Mouse (Mus musculus): ENCODE results near the gene Fndc10.
"Not testable (repeated sequence)": the region's sequence is repeated elsewhere in the genome, so short reads cannot be mapped to it uniquely, and the experiment has no call there.

The Fndc10 gene

DNA sequence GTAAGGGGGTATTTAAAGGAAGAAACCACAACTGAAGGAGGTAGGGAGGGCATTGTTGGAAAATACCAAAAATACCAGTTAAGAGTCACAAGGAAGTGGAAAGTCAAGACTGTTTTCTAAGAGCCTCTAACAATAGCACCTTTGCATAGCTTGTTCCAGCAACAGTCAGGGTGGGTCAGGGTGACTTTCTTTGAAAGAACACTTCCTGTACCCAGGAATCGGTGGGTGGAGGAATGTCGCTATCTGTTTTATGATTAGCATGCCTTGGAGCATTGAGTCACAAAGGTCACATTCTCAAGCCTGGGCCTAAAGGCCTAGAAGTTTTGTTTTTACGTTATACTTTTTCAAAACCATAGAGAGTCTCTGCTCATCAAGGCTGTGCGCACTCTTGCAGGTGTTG, 6.4 kb upstream of the Fndc10 start:
- DNase-seq = not testable (repeated sequence)

GRCm38 (mm10) chr4:155690571-155691375, 3.4 kb upstream of the Fndc10 start:
- no peak for DNase-seq

- DNase-seq = no peak
Measured at GRCm38 (mm10) chr4:155692421-155692820, 1.7 kb upstream of the Fndc10 start.

- peak; percentile 36 to 43 for DNase-seq
Measured at GRCm38 (mm10) chr4:155694482-155695401, 600 bp downstream of the Fndc10 start.

- no peak for DNase-seq
Measured at GRCm38 (mm10) chr4:155695531-155696062, 1.5 kb downstream of the Fndc10 start.

DNA sequence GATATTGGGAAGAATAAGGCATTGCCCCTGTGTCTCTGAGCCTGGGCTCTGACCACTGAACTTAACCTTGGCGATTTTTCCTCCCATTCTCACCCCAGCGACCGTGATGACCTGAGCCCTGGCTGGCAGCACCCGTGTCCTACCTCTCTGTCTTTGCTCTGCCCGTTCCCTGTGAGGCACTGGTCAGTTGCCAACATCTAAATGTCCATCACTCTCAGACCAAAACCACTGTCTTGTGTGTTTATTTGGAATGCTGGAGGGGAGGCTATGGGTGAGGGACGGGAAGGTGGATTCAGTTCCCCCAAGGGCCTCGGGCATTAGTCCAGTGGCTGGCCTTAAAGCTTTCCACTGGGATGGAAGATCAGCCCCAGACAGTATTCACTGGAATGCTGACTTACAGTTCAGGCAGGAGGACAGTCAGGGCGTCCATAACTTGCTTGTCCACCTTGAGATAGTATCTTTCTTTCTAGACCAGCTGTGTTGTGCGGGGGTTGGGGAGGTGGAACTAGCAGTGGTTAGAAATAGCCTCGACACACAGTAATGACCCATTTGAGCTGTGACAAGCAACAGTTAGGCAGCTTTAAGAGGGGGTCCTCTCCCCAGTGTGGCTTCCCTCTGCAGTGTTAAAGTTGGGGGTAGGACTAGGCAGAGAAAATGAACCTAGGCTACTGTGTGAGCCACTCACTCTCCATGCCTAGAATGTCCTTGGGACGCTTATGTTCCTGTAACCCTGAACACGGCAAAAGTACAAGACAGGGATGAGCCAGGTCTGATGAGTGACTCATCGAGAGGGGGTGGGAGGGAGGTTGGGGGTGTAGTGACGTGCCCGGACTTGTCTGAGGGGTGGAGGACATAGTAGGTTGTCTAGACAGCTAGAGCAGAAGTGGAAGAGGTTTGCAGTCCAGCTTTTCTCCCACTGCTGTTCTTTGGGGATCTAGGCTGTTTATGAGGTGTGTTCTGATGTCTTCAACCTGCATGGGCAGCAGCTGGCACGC, 2.4 kb downstream of the Fndc10 start:
- no peak for DNase-seq

GRCm38 (mm10) chr4:155700425-155700824, 6.3 kb downstream of the Fndc10 start:
- DNase-seq = no peak

GRCm38 (mm10) chr4:155703425-155703929, 9.3 kb downstream of the Fndc10 start:
- DNase-seq = no peak

GRCm38 (mm10) chr4:155704721-155705591, 10.8 kb downstream of the Fndc10 start, which contains the start of gene Ssu72:
Gene Ssu72 (plus strand): TSS chr4:155704800.
- DNase-seq = peak; percentile 93 to 94

- DNase-seq = no peak
Measured at GRCm38 (mm10) chr4:155705592-155705929, 11.4 kb downstream of the Fndc10 start.

DNA sequence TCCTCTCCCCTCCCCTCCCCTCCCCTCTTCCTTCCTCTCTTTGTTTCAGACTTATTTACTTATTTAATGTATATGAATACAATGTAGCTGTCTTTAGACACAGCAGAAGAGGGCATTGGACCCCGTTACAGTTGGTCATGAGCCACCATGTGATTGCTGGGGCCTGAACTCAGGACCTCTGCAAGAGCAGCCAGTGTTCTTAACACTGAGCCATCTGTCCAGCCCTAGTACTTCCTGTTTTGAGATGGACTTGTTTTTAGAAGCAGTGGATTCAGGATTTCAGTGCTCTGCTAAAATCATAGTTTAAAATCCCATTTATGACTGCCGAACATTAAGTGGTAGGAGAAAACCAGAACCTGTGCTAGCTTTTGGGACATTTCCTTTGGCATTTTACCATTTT, 14.4 kb downstream of the Fndc10 start:
- DNase-seq = no peak

DNA sequence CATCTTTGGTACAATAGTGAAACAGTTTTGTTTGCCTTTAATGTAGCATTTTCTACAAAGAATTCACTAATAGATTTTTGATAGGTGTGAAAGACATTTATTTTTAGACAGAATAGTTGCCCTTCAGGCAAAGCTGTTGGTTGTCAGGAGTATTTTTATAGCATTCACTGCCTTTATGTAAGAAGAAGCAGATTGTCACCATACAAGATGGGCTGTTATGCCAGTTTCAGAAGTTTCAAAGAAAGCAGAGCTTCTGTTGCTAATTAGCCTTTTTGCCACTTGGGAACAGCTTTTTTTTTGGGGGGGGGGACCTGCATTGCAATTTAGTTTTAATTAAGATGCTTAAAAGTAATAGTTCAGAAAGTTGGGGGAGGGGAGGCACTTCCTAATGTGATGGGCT, 14.8 kb downstream of the Fndc10 start:
- no peak for DNase-seq

DNA sequence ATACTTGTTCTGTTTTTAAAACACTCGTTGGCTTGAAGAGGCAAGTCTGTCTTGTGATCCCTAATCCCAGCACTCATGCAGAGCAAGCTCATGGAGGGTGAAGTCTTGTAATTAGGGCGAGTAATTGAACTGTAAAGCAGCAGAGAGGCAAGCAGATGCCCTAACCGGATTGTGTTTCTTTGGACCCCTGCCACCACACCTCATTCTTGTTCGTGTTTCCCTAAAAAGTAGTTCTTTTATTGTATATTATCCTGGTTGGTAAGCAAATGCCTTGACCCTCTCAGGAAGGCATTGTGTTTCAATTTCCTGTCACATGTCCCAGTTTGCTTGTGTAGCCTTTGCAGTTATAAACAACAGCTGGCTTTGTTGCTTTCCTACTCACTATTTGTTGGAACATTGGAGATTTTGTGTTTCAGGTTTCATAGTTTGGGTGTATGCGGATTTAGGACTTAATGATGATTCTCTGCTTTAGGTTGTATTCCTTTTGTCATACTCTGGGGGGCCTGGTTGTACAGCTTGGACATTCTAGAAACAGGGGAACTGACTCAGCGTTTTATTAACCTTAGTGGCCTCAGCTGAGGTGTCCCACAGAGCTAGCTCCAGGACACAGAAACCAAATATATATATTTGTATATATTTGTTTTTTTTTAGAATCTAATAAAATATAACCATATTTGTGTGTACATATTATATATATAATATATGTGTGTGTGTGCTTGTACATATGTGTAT, 16.5 kb downstream of the Fndc10 start:
- DNase-seq = peak in 1 of 2 experiments; percentile 10

DNA sequence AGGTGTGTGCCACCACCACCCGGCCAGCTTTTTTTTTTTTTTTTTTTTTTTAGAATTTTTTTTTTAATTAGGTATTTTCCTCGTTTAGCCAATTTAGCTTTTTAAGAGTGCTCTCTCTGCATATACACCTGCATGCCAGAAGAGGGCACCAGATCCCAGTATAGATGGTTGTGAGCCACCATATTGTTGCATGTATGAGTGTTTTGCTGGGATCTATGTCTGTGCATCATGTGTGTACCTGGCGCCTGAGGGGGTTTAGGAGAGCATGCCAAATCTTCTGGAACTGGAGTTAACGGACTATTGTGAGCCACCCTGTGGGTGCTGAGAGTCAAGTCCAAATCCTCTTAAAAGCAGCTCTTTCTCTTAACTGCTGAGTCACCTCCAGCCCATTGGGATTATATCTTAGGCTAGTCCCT, 27.5 kb downstream of the Fndc10 start:
- peak in 1 of 2 experiments; percentile 21 for DNase-seq

DNA sequence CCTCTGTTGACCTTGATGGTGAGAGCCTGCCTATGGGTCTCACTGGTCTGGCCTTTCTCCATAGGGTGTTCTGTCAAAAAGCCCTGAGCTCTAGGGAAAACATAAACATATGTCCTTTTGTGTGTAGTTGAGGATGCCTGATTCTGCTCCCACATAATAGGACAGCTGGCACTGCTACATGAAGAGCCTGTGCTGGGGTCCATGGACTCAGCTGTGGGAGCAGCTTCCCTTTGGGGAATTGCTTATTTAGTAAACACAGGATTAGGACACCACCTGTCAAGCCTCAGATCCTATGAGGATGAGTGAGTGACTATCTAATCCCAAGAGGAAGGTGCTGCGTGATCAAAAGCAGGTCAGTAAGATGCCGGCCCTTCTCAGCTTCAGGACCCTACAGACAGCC, 33.9 kb downstream of the Fndc10 start:
- DNase-seq = no peak

- DNase-seq = no peak
Measured at GRCm38 (mm10) chr4:155733267-155733666, 39.1 kb downstream of the Fndc10 start.

DNA sequence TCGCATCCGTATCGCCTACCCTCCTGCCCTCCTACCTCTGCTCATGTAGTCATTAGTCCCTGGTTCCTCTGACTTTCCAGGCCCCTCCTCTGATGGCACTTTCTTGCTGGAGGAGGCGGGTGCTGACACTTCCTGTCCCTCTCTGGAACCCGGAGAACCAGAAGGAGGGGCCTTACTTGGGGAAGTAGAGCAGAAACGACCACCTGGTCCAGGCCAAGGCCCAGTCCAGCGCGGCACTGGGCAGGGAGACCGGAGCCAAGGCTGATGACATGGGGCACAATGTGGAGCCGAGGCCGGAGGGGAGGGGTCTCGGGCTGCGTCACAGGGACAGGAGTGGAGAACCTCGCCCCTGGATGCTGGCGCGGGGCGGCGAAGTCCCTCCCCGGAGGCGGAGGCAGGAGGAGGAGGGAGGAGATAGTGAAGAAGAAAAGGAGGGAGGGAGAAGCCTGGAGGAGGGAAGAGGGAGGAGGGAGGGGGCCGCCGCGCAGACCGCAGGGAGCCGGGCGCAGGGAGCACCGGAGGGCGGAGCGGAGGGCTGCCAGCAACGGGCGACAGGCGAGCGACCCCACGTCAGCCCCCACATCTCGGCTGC, 40.3 kb downstream of the Fndc10 start, which contains the start of gene Tmem240:
Gene Tmem240, plus strand, starts transcription at position 451 of the 592 bp plus-strand sequence.
- DNase-seq = peak; percentile 91 to 93

DNA sequence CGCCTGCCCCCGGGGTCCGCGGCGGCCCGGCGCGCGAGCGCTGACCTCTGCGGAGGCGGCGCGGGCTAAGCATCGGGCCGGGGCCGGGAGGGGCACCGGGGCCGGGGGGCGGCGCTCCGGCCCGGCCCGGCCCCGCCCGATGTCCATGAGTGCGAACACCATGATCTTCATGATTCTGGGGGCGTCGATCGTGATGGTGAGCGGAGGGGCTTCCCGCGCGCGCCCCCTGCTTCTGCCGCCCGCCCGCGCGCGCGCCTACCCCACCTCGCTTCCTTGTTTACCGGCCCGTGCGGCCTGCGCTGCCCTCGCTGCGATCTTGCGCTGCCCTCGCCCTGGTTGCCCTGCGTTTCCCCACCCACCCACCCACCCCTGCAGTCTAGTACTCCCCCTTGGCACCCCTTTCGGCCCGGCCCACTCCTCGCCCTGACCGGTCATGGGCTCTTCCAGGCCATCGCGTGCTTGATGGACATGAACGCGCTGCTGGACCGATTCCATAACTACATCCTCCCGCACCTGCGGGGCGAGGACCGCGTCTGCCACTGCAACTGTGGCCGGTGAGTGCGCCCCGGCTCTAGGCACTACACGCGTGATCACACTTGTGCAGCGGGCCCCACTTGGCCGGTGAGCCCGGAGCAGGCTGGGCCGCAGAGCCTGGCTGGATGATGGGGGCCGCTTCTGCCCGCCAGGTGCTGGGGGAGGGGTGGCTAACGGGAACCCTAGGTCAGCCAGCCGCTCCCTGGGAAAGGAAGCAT, 41.0 kb downstream of the Fndc10 start:
- DNase-seq = peak; percentile 31 to 39

DNA sequence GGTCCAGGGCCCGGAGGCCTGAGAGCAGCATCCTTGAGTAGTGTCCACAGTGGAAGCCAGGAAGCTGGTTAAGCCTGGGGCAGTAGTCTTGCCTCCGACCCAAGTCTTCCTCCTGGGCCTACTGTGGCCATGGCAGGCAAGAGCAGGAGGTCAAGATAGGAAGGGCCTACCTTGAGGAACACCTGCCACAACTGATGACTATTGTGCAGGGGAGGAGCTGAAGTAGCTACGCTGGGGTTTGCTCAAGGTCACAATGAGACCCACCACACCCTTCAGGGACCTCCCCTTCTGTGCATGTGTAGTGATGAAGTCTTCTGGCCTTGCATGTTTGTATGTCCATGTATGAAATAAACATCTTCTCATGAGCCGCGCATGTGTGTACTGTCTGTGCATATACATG, 41.6 kb downstream of the Fndc10 start:
- no peak for DNase-seq
